Mouse (Mus musculus) midbrain, embryonic 15.5 days (tissue): ENCODE data around the gene Ptprg. TPM values are rescaled to one million over a fixed set of nuclear protein-coding genes. Genes with fewer than 3 reads are reported as not detected.
A peak's percentile ranks its signal among the peaks of the same experiment; 100 is the strongest.
"Not testable (repeated sequence)": the region's sequence is repeated elsewhere in the genome, so short reads cannot be mapped to it uniquely, and the experiment has no call there.

Experiments used
- ATAC-seq: fragments of 200-750 bp; cut with Nextera tagmentation; replicated peaks from 2 replicates; pipeline ENCODE4 v1.8.0; 2017; ENCODE audit warnings: moderate TSS enrichment
- H3K27ac ChIP-seq: fragments of 300-500 bp; sonication (generic); 2 replicates; pipeline ENCODE4 v1.5.1; 2015; ENCODE audit warnings: mild to moderate bottlenecking, inconsistent platforms
- H3K27me3 ChIP-seq: fragments of 300-500 bp; sonication (generic); replicated peaks from 2 replicates; pipeline ENCODE4 v1.6.1; 2015; ENCODE audit warnings: inconsistent platforms
- H3K36me3 ChIP-seq: fragments of 300-500 bp; sonication (generic); replicated peaks from 2 replicates; pipeline ENCODE4 v1.6.1; 2015; ENCODE audit warnings: inconsistent platforms
- H3K4me1 ChIP-seq: fragments of 300-500 bp; sonication (generic); 2 replicates; pipeline ENCODE4 v1.6.1; 2015; ENCODE audit warnings: inconsistent platforms
- H3K4me2 ChIP-seq: fragments of 300-500 bp; sonication (generic); 2 replicates; pipeline ENCODE4 v1.6.1; 2015; ENCODE audit warnings: inconsistent platforms, mild to moderate bottlenecking, moderate library complexity
- H3K4me3 ChIP-seq: fragments of 300-500 bp; sonication (generic); 2 replicates; pipeline ENCODE4 v1.5.1; 2015; ENCODE audit warnings: mild to moderate bottlenecking, inconsistent platforms
- H3K9ac ChIP-seq: fragments of 300-500 bp; sonication (generic); 2 replicates; pipeline ENCODE4 v1.6.1; 2015; ENCODE audit warnings: mild to moderate bottlenecking, inconsistent platforms
- H3K9me3 ChIP-seq: fragments of 300-500 bp; sonication (generic); 2 replicates; pipeline ENCODE4 v1.6.1; 2016; ENCODE audit warnings: inconsistent platforms
- WGBS: fragments of 180-500 bp; shearing (Covaris S2); methylation state at CpG from one replicate; pipeline ENCODE4 v1.1.7; 2015; ENCODE audit warnings: mixed read lengths; 5-methylcytosine and 5-hydroxymethylcytosine counted together
- polyA plus RNA-seq: library from polyadenylated mRNA; unstranded; fragments of >200 nt; fragmentation: Nextera tagmentation; extraction: Ambion mirVana; gene quantifications from 2 replicates; pipeline ENCODE4 v1.2.1, GENCODE M21; 2015

The Ptprg gene
- polyA plus RNA-seq, 1 experiment from 2014 or later, result 43.3 TPM

GRCm38 (mm10) chr14:11938912-11939311 is 385.6 kb downstream of the Ptprg start:
- 61% methylated on average over 4 of the region's 4 CpGs for WGBS
- Histone ChIP-seq H3K9me3 (no peaks in the 10 kb centered on the region), H3K27ac (no peak overlapping the region), H3K27me3 (no peaks in the 10 kb centered on the region), H3K36me3 (no peaks in the 10 kb centered on the region), H3K4me3 (no peak overlapping the region), H3K9ac (no peak overlapping the region), H3K4me1 (no peaks in the 10 kb centered on the region), H3K4me2 (no peak overlapping the region)
- no peak for ATAC-seq

- WGBS, result 65% methylated on average over 5 of the region's 5 CpGs
- Histone ChIP-seq H3K4me1 (no peaks in the 10 kb centered on the region), H3K4me3 (no peak overlapping the region), H3K4me2 (no peak overlapping the region), H3K36me3 (no peaks in the 10 kb centered on the region), H3K9ac (no peak overlapping the region), H3K9me3 (no peaks in the 10 kb centered on the region), H3K27me3 (no peaks in the 10 kb centered on the region), H3K27ac (no peak overlapping the region)
- ATAC-seq, result no peak
Observed at GRCm38 (mm10) chr14:11941989-11942514, 388.7 kb downstream of the Ptprg start.

- H3K4me3 ChIP-seq, result no peak overlapping the region
- no peaks in the 10 kb centered on the region for H3K9me3 ChIP-seq
- no peak overlapping the region for H3K4me2 ChIP-seq
- ATAC-seq, result no peak
- no peaks in the 10 kb centered on the region for H3K4me1 ChIP-seq
- WGBS, result 83% methylated on average over 6 of the region's 6 CpGs
- no peak overlapping the region for H3K9ac ChIP-seq
- H3K36me3 ChIP-seq, result no peaks in the 10 kb centered on the region
- no peak overlapping the region for H3K27ac ChIP-seq
- no peaks in the 10 kb centered on the region for H3K27me3 ChIP-seq
Observed at GRCm38 (mm10) chr14:11950379-11950778, 397.0 kb downstream of the Ptprg start.

- H3K36me3 ChIP-seq, result no peaks in the 10 kb centered on the region
- no peaks in the 10 kb centered on the region for H3K27me3 ChIP-seq
- no peak for ATAC-seq
- no peak overlapping the region for H3K9ac ChIP-seq
- no peak overlapping the region for H3K27ac ChIP-seq
- no peaks in the 10 kb centered on the region for H3K4me1 ChIP-seq
- 76% methylated on average over 6 of the region's 6 CpGs for WGBS
- no peak overlapping the region for H3K4me2 ChIP-seq
- no peak overlapping the region for H3K4me3 ChIP-seq
- no peaks in the 10 kb centered on the region for H3K9me3 ChIP-seq
Observed at GRCm38 (mm10) chr14:11955020-11955882, 401.9 kb downstream of the Ptprg start.

GRCm38 (mm10) chr14:11960269-11961121 is 407.2 kb downstream of the Ptprg start:
- Histone ChIP-seq H3K27ac (no peak overlapping the region), H3K4me2 (no peak overlapping the region), H3K27me3 (no peaks in the 10 kb centered on the region), H3K9me3 (no peaks in the 10 kb centered on the region), H3K4me1 (no peaks in the 10 kb centered on the region), H3K36me3 (no peaks in the 10 kb centered on the region), H3K4me3 (no peak overlapping the region), H3K9ac (no peak overlapping the region)
- ATAC-seq, result peak; percentile 66
- 57% methylated on average over 15 of the region's 15 CpGs for WGBS

GRCm38 (mm10) chr14:11962101-11962500 is 408.8 kb downstream of the Ptprg start:
- Histone ChIP-seq H3K27ac (no peak overlapping the region), H3K27me3 (no peaks in the 10 kb centered on the region), H3K4me3 (no peak overlapping the region), H3K9me3 (no peaks in the 10 kb centered on the region), H3K4me2 (no peak overlapping the region), H3K9ac (no peak overlapping the region), H3K36me3 (no peaks in the 10 kb centered on the region), H3K4me1 (no peaks in the 10 kb centered on the region)
- no peak for ATAC-seq
- WGBS, result 89% methylated on average over 5 of the region's 5 CpGs

- no peak for ATAC-seq
- Histone ChIP-seq H3K9me3 (no peaks in the 10 kb centered on the region), H3K27me3 (no peaks in the 10 kb centered on the region), H3K4me2 (no peak overlapping the region), H3K9ac (no peak overlapping the region), H3K36me3 (no peaks in the 10 kb centered on the region), H3K4me1 (no peaks in the 10 kb centered on the region), H3K4me3 (no peak overlapping the region), H3K27ac (no peak overlapping the region)
- WGBS, result 92% methylated on average over 8 of the region's 8 CpGs
Observed at GRCm38 (mm10) chr14:11962561-11962960, 409.2 kb downstream of the Ptprg start.

GRCm38 (mm10) chr14:11963791-11964190 is 410.5 kb downstream of the Ptprg start:
- H3K9me3 ChIP-seq, result no peaks in the 10 kb centered on the region
- H3K27ac ChIP-seq, result no peak overlapping the region
- ATAC-seq, result no peak
- H3K9ac ChIP-seq, result no peak overlapping the region
- H3K4me1 ChIP-seq, result no peaks in the 10 kb centered on the region
- no peaks in the 10 kb centered on the region for H3K36me3 ChIP-seq
- no peak overlapping the region for H3K4me3 ChIP-seq
- H3K4me2 ChIP-seq, result no peak overlapping the region
- WGBS, result 94% methylated on average over 10 of the region's 10 CpGs
- no peaks in the 10 kb centered on the region for H3K27me3 ChIP-seq

GRCm38 (mm10) chr14:11964326-11964725 is 411.0 kb downstream of the Ptprg start:
- H3K9ac ChIP-seq, H3K36me3 ChIP-seq, H3K4me1 ChIP-seq, H3K27me3 ChIP-seq, H3K9me3 ChIP-seq, ATAC-seq, H3K27ac ChIP-seq, H3K4me2 ChIP-seq, H3K4me3 ChIP-seq: not testable (repeated sequence)
- 68% methylated on average over 1 of the region's 1 CpGs for WGBS

GRCm38 (mm10) chr14:11965878-11966277 is 412.5 kb downstream of the Ptprg start:
- Histone ChIP-seq H3K4me2 (no peak overlapping the region), H3K36me3 (no peaks in the 10 kb centered on the region), H3K27ac (no peak overlapping the region), H3K27me3 (no peaks in the 10 kb centered on the region), H3K4me1 (no peaks in the 10 kb centered on the region), H3K9ac (no peak overlapping the region), H3K9me3 (no peaks in the 10 kb centered on the region), H3K4me3 (no peak overlapping the region)
- WGBS, result 50% methylated on average over 5 of the region's 5 CpGs
- no peak for ATAC-seq

GRCm38 (mm10) chr14:11981764-11982163 is 428.4 kb downstream of the Ptprg start:
- Histone ChIP-seq H3K4me1 (peaks cover 15% of the 10 kb centered on the region), H3K4me3 (no peak overlapping the region), H3K9me3 (no peaks in the 10 kb centered on the region), H3K4me2 (no peak overlapping the region), H3K27ac (no peak overlapping the region), H3K9ac (no peak overlapping the region), H3K36me3 (no peaks in the 10 kb centered on the region), H3K27me3 (no peaks in the 10 kb centered on the region)
- WGBS, result 84% methylated on average over 4 of the region's 4 CpGs
- ATAC-seq, result no peak

- ATAC-seq, result peak; percentile 82
- Histone ChIP-seq H3K36me3 (no peaks in the 10 kb centered on the region), H3K4me1 (peaks cover 15% of the 10 kb centered on the region), H3K9me3 (no peaks in the 10 kb centered on the region), H3K9ac (no peak overlapping the region), H3K4me3 (no peak overlapping the region), H3K4me2 (no peak overlapping the region), H3K27ac (peak overlapping the region; percentile 52; the same call in 1 of the 2 replicates), H3K27me3 (no peaks in the 10 kb centered on the region)
- 44% methylated on average over 9 of the region's 9 CpGs for WGBS
Observed at GRCm38 (mm10) chr14:11983031-11983430, 429.7 kb downstream of the Ptprg start.
